Mouse (Mus musculus) CD4-positive helper T cell, adult 2 months (primary cell): Measurements from ENCODE around the gene Defa30.
"Not testable (repeated sequence)": the region's sequence is repeated elsewhere in the genome, so short reads cannot be mapped to it uniquely, and the experiment has no call there.

Source experiments
- DNase-seq: peaks from one replicate; pipeline ENCODE4 v3.0.0-alpha.2; 2012; ENCODE audit warnings: low read depth, missing footprints, low spot score

The Defa30 gene

DNA sequence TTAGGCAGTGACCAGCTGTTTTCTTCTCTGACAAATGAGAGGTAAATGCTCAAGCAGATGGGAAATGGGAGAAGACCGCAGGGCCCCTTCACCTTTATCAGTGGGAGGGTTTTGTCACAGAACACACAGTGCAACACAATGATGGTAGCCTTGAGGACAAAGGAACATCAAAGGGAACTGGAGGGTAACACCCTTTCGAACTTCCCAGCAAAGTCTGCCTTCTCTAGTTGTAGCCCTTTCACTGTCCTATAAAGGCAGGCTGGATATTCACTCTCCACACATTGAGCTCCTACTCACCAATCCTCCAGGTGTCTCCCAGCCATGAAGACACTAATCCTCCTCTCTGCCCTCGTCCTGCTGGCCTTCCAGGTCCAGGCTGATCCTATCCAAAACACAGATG is at the start of gene Defa30:
Gene Defa30 (plus strand): TSS at position 301 of the 400 bp plus-strand sequence.
- DNase-seq, result not testable (repeated sequence)

DNA sequence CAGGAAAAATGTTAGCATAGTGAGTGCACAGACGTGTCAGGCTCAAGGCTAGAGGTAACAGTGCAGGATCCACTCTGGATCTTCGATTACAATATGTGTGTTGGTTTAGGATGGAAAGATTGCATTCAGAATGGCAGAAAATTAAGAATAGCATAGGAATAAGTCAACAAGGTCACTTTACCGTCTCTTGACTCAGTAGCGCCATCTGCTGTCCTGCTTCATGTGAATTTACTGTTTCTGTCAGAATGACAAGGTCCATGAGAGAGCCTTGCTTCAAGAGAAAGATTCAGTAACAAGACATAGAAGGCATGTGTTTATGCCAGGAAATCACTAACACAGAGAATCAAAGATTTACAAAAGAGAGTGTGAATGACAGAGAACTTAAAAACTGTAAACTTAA is 41.3 kb upstream of the Defa30 start:
- DNase-seq, result no peak

DNA sequence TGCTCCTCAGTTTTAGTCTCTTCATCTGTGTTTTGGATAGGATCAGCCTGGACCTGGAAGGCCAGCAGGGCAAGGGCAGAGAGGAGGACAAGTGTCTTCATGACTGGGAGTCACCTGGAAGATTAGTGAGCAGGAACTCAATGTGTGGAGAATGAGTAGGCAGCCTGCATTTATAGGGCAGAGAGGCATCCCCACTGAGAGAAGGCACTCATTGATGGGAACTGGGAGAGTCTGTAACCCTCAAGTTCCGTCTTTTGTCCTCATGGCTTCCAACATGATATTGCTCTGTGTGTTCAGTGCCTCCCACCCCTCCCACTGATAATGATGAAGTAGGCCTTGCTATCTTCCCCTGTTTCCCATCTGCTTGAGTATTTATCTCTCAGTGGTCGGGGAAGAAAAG is 38.5 kb upstream of the Defa30 start, which contains the start of gene Gm14851:
Gene Gm14851 (minus strand): TSS at position 101 of the 400 bp plus-strand sequence.
- DNase-seq, result not testable (repeated sequence)

DNA sequence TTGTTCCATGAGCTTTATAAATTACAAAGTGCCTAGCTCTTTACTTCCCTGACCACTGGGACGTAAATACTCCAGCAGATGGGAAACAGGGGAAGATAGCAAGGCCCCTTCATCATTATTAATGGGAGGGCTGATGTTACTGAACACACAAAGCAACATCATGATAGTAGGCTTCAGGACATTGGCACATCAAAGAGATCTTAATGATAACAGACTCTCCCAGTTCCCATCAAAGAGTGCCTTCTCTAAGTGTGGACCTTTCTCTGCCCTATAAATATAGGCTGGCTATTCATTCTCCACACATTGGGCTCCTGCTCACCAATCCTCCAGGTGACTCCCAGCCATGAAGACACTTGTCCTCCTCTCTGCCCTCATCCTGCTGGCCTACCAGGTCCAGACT is 27.5 kb downstream of the Defa30 start, which contains the start of gene Defa22:
Gene Defa22 (plus strand): TSS at position 301 of the 400 bp plus-strand sequence.
- not testable (repeated sequence) for DNase-seq
